Mouse (Mus musculus) stomach, adult 2 months (tissue): ENCODE measurements around the gene Rhox2e. TPM values are rescaled to one million over a fixed set of nuclear protein-coding genes. Genes with fewer than 3 reads are reported as not detected.

Source experiments
- polyA plus RNA-seq: library from polyadenylated mRNA; depleted of rRNA; stranded (reverse); fragments of >200 nt; gene quantifications from 2 replicates; pipeline ENCODE4 v1.2.3, GENCODE M21; 2012; rRNA removed

Rhox2e gene
- polyA plus RNA-seq: not detected in 2 replicates

DNA sequence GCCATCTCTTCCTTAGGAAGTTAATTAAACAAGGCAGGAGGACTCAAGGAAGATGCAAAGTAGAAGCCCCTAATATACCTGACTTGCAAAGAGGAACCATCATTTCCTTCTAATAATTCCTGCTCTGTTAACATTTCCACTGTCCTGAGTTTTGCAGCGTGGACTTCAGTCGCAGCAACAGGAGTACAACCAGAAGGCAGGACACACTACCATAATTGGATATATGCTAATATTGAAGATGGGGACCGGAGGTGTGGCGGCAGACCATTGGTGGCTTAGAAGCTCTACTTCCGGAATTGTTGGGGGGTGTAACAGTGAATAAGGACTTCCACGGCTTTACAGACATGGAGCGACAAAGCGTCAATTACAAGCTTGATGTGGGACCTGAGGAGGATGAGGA, at the start of gene Rhox2e:
Rhox2e (plus strand) TSS at position 301 of the 400 bp plus-strand sequence.

DNA sequence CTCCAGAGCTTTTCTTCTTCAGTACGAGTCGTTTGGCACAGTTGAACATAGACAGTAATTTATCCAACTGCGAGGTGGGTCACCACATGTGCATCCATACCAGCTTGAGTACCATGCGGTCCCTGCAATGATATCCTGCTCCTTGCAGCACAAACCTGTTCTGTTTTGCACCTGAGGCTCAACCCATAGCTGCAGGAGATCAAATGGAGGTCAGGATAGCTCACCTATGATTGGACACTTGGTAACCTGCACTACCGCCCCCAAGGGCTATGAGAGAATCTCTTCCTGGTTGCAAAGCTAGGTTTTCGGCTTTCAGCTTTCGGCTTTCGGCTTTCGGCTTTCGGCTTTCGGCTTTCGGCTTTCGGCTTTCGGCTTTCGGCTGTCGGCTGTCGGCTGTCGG, 16.2 kb upstream of the Rhox2e start, which contains the start of gene Rhox4d:
Rhox4d (plus strand) TSS at position 301 of the 400 bp plus-strand sequence.

GRCm38 (mm10) chrX:37541719-37542118, 11.5 kb downstream of the Rhox2e start, which contains the start of gene Rhox3e:
Rhox3e (plus strand) TSS chrX:37542019.

DNA sequence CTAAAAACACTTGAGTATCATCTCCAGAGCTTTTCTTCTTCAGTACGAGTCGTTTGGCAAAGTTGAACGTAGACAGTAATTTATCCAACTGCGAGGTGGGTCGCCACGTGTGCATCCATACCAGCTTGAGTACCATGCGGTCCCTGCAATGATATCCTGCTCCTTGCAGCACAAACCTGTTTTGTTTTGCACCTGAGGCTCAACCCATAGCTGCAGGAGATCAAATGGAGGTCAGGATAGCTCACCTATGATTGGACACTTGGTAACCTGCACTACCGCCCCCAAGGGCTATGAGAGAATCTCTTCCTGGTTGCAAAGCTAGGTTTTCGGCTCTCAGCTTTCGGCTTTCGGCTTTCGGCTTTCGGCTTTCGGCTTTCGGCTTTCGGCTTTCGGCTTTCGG, 26.9 kb downstream of the Rhox2e start, which contains the start of gene Rhox4e:
Rhox4e (plus strand) TSS at position 301 of the 400 bp plus-strand sequence.

GRCm38 (mm10) chrX:37571105-37571504, 40.9 kb downstream of the Rhox2e start, which contains the start of gene Rhox2f:
Rhox2f (plus strand) TSS chrX:37571405.

GRCm38 (mm10) chrX:37580692-37581091, 50.4 kb downstream of the Rhox2e start, which contains the start of gene Rhox3f:
Rhox3f (plus strand) TSS chrX:37580992.

Other genes with a start within 250 kb of the Rhox2e start
- gene Rhox3a2, start 150.4 kb upstream of the Rhox2e start, polyA plus RNA-seq: not detected in 2 replicates
- not detected in 2 replicates for gene Rhox4a2, start 139.6 kb upstream of the Rhox2e start, polyA plus RNA-seq
- gene Rhox2b, start 118.4 kb upstream of the Rhox2e start, polyA plus RNA-seq: not detected in 2 replicates
- gene Rhox4b, start 98.0 kb upstream of the Rhox2e start, polyA plus RNA-seq: not detected in 2 replicates
- gene Rhox2c, start 76.8 kb upstream of the Rhox2e start, polyA plus RNA-seq: not detected in 2 replicates
- gene Rhox3c, start 71.9 kb upstream of the Rhox2e start, polyA plus RNA-seq: not detected in 2 replicates
- gene Rhox4c, start 50.1 kb upstream of the Rhox2e start, polyA plus RNA-seq: not detected in 2 replicates
- gene Rhox2d, start 37.0 kb upstream of the Rhox2e start, polyA plus RNA-seq: not detected in 2 replicates
- not detected in 2 replicates for gene Rhox4d, start 16.1 kb upstream of the Rhox2e start, polyA plus RNA-seq
- gene Rhox3e, start 11.6 kb downstream of the Rhox2e start, polyA plus RNA-seq: not detected in 2 replicates
- not detected in 2 replicates for gene Rhox4e, start 27.0 kb downstream of the Rhox2e start, polyA plus RNA-seq
- not detected in 2 replicates for gene Rhox2f, start 41.0 kb downstream of the Rhox2e start, polyA plus RNA-seq
- not detected in 2 replicates for gene Rhox3f, start 50.5 kb downstream of the Rhox2e start, polyA plus RNA-seq
- gene Rhox4f, start 77.3 kb downstream of the Rhox2e start, polyA plus RNA-seq: not detected in 2 replicates
- gene Rhox3g, start 98.2 kb downstream of the Rhox2e start, polyA plus RNA-seq: not detected in 2 replicates
- not detected in 2 replicates for gene Rhox2g, start 113.0 kb downstream of the Rhox2e start, polyA plus RNA-seq
- gene Rhox4g, start 120.9 kb downstream of the Rhox2e start, polyA plus RNA-seq: not detected in 2 replicates
- gene Rhox3h, start 138.3 kb downstream of the Rhox2e start, polyA plus RNA-seq: not detected in 2 replicates
- gene Rhox2h, start 142.8 kb downstream of the Rhox2e start, polyA plus RNA-seq: not detected in 2 replicates